Mouse (Mus musculus): ENCODE measurements around the gene Ms4a5.
"Not testable (repeated sequence)": the region's sequence is repeated elsewhere in the genome, so short reads cannot be mapped to it uniquely, and the experiment has no call there.

Gene Ms4a5

GRCm38 (mm10) chr19:11283773-11284172, at the start of gene Ms4a5:
TSS of gene Ms4a5 (minus strand) at chr19:11283873.
- DNase-seq (ENCODE audit: low spot score in 2 of 2) = no peak

- DNase-seq (ENCODE audit: low spot score in 2 of 2) = no peak
These were observed 37.5 kb upstream of the Ms4a5 start for GRCm38 (mm10) chr19:11321123-11321522.

GRCm38 (mm10) chr19:11316786-11317185, 33.1 kb upstream of the Ms4a5 start:
- no peak for DNase-seq (ENCODE audit: low spot score in 2 of 2)

GRCm38 (mm10) chr19:11314354-11314753, 30.7 kb upstream of the Ms4a5 start, which contains the start of gene Ms4a14:
TSS of gene Ms4a14 (minus strand) at chr19:11314454.
- DNase-seq (ENCODE audit: low spot score in 2 of 2) = no peak

GRCm38 (mm10) chr19:11308888-11309287, 25.2 kb upstream of the Ms4a5 start:
- no peak for DNase-seq (ENCODE audit: low spot score in 2 of 2)

GRCm38 (mm10) chr19:11299529-11299928, 15.9 kb upstream of the Ms4a5 start:
- not testable (repeated sequence) for DNase-seq (ENCODE audit: low spot score in 2 of 2)

- no peak for DNase-seq (ENCODE audit: low spot score in 2 of 2)
These were observed 15.3 kb upstream of the Ms4a5 start for GRCm38 (mm10) chr19:11298939-11299338.

GRCm38 (mm10) chr19:11293616-11294015, 9.9 kb upstream of the Ms4a5 start:
- DNase-seq (ENCODE audit: low spot score in 2 of 2) = not testable (repeated sequence)

GRCm38 (mm10) chr19:11292990-11293389, 9.3 kb upstream of the Ms4a5 start:
- DNase-seq (ENCODE audit: low spot score in 2 of 2) = peak in 1 of 2 experiments; percentile 4

- no peak for DNase-seq (ENCODE audit: low spot score in 2 of 2)
These were observed 3.5 kb downstream of the Ms4a5 start for GRCm38 (mm10) chr19:11280223-11280622.

- DNase-seq (ENCODE audit: low spot score in 2 of 2) = no peak
These were observed 7.2 kb downstream of the Ms4a5 start for GRCm38 (mm10) chr19:11276431-11276830.

- DNase-seq (ENCODE audit: low spot score in 2 of 2) = no peak
These were observed 16.7 kb downstream of the Ms4a5 start for GRCm38 (mm10) chr19:11266956-11267355.

- no peak for DNase-seq (ENCODE audit: low spot score in 2 of 2)
These were observed 17.4 kb downstream of the Ms4a5 start, which contains the start of gene Ms4a1 for GRCm38 (mm10) chr19:11266052-11266845. TSS of gene Ms4a1 (minus strand) at chr19:11266241.

GRCm38 (mm10) chr19:11264602-11265185, 19.0 kb downstream of the Ms4a5 start:
- no peak for DNase-seq (ENCODE audit: low spot score in 2 of 2)

GRCm38 (mm10) chr19:11263549-11263948, 20.1 kb downstream of the Ms4a5 start:
- no peak for DNase-seq (ENCODE audit: low spot score in 2 of 2)

- DNase-seq (ENCODE audit: low spot score in 2 of 2) = not testable (repeated sequence)
These were observed 20.7 kb downstream of the Ms4a5 start for GRCm38 (mm10) chr19:11262932-11263331.

- DNase-seq (ENCODE audit: low spot score in 2 of 2) = no peak
These were observed 22.2 kb downstream of the Ms4a5 start for GRCm38 (mm10) chr19:11261522-11261921.

GRCm38 (mm10) chr19:11244230-11244629, 39.4 kb downstream of the Ms4a5 start:
- no peak for DNase-seq (ENCODE audit: low spot score in 2 of 2)

GRCm38 (mm10) chr19:11242560-11242959, 41.1 kb downstream of the Ms4a5 start:
- DNase-seq (ENCODE audit: low spot score in 2 of 2) = no peak

- DNase-seq (ENCODE audit: low spot score in 2 of 2) = no peak
These were observed 47.9 kb downstream of the Ms4a5 start for GRCm38 (mm10) chr19:11235820-11236219.

- no peak for DNase-seq (ENCODE audit: low spot score in 2 of 2)
These were observed 48.5 kb downstream of the Ms4a5 start for GRCm38 (mm10) chr19:11234921-11235735.

GRCm38 (mm10) chr19:11234244-11234643, 49.4 kb downstream of the Ms4a5 start:
- no peak for DNase-seq (ENCODE audit: low spot score in 2 of 2)

Data from thymus, postnatal 10 days (tissue).